Mouse (Mus musculus) kidney, postnatal 10 days (tissue): ENCODE measurements around the gene Chad.

Experiments used
- DNase-seq: peaks from one replicate; pipeline ENCODE4 v3.0.0; 2021; ENCODE audit warnings: mixed read lengths

The Chad gene

GRCm38 (mm10) chr11:94564437-94565150 is at the start of gene Chad:
Chad (plus strand) TSS chr11:94565047.
- peak; percentile 79 for DNase-seq

- DNase-seq, result peak; percentile 81
Measured at GRCm38 (mm10) chr11:94521219-94521843, 43.5 kb upstream of the Chad start, which contains the start of gene Mycbpap. Mycbpap (minus strand) TSS chr11:94521742.

- no peak for DNase-seq
Measured at GRCm38 (mm10) chr11:94526171-94526879, 38.5 kb upstream of the Chad start.

- no peak for DNase-seq
Measured at GRCm38 (mm10) chr11:94528879-94529278, 36.0 kb upstream of the Chad start.

- DNase-seq, result no peak
Measured at GRCm38 (mm10) chr11:94533171-94533570, 31.7 kb upstream of the Chad start.

GRCm38 (mm10) chr11:94538733-94539292 is 26.0 kb upstream of the Chad start:
- no peak for DNase-seq

- no peak for DNase-seq
Measured at GRCm38 (mm10) chr11:94539761-94540160, 25.1 kb upstream of the Chad start.

- DNase-seq, result no peak
Measured at GRCm38 (mm10) chr11:94542400-94542799, 22.4 kb upstream of the Chad start.

- DNase-seq, result no peak
Measured at GRCm38 (mm10) chr11:94543344-94543743, 21.5 kb upstream of the Chad start.

GRCm38 (mm10) chr11:94543932-94544331 is 20.9 kb upstream of the Chad start:
- DNase-seq, result peak; percentile 96

- DNase-seq, result peak; percentile 49
Measured at GRCm38 (mm10) chr11:94544422-94544821, 20.4 kb upstream of the Chad start.

GRCm38 (mm10) chr11:94546381-94546780 is 18.5 kb upstream of the Chad start:
- DNase-seq, result no peak

- DNase-seq, result no peak
Measured at GRCm38 (mm10) chr11:94547271-94547670, 17.6 kb upstream of the Chad start.

GRCm38 (mm10) chr11:94548041-94548784 is 16.6 kb upstream of the Chad start:
- peak; percentile 66 for DNase-seq

- DNase-seq, result peak; percentile 97
Measured at GRCm38 (mm10) chr11:94548888-94549690, 15.8 kb upstream of the Chad start, which contains the start of gene Rsad1. Rsad1 (minus strand) TSS chr11:94549255.

GRCm38 (mm10) chr11:94549691-94550441 is 15.0 kb upstream of the Chad start:
- no peak for DNase-seq

- no peak for DNase-seq
Measured at GRCm38 (mm10) chr11:94550442-94550744, 14.5 kb upstream of the Chad start.

GRCm38 (mm10) chr11:94558226-94558625 is 6.6 kb upstream of the Chad start:
- no peak for DNase-seq

GRCm38 (mm10) chr11:94563383-94563782 is 1.5 kb upstream of the Chad start:
- DNase-seq, result no peak

- no peak for DNase-seq
Measured at GRCm38 (mm10) chr11:94563821-94564220, 1.0 kb upstream of the Chad start.

- peak; percentile 41 for DNase-seq
Measured at GRCm38 (mm10) chr11:94565151-94565479, 268 bp downstream of the Chad start.
